Mouse (Mus musculus): ENCODE measurements around the gene Myef2. TPM values are rescaled to one million over a fixed set of nuclear protein-coding genes. Genes with fewer than 3 reads are reported as not detected.
A peak's percentile ranks its signal among the peaks of the same experiment; 100 is the strongest.
"Not testable (repeated sequence)": the region's sequence is repeated elsewhere in the genome, so short reads cannot be mapped to it uniquely, and the experiment has no call there.

Myef2 gene
- polyA plus RNA-seq, 1 experiment from 2014 or later = 126 TPM

GRCm38 (mm10) chr2:125134113-125134512 lies 10.7 kb upstream of the Myef2 start:
- no peak overlapping the region for H3K4me3 ChIP-seq (ENCODE audit: low read depth, low read length)
- H3K9me3 ChIP-seq (ENCODE audit: control insufficient read depth, low read depth, low read length) = no peaks in the 10 kb centered on the region
- H3K4me1 ChIP-seq (ENCODE audit: control insufficient read depth, insufficient read depth, low read length) = 0 out of 2 replicates have a peak, but pooled peaks cover 3% of the 10 kb centered on the region
- H3K4me2 ChIP-seq (replicated peaks; ENCODE audit: low read depth, low read length) = no peak overlapping the region
- 45% methylated on average over 4 of the region's 4 CpGs for WGBS
- no peak for ATAC-seq (ENCODE audit: insufficient number of reproducible peaks, insufficient read depth, low FRiP score, low read depth)
- H3K9ac ChIP-seq (replicated peaks; ENCODE audit: low read depth, low read length) = no peak overlapping the region
- H3K27ac ChIP-seq (ENCODE audit: low read length) = no peak overlapping the region
- H3K36me3 ChIP-seq (ENCODE audit: control insufficient read depth, insufficient read depth, low read length) = no peaks in the 10 kb centered on the region
- H3K27me3 ChIP-seq (ENCODE audit: control insufficient read depth, insufficient read depth, low read length) = no peaks in the 10 kb centered on the region

GRCm38 (mm10) chr2:125126792-125127191 lies 3.3 kb upstream of the Myef2 start:
- peaks cover 4% of the 10 kb centered on the region; the same call in 1 of the 2 replicates for H3K4me1 ChIP-seq (ENCODE audit: control insufficient read depth, insufficient read depth, low read length)
- no peaks in the 10 kb centered on the region for H3K36me3 ChIP-seq (ENCODE audit: control insufficient read depth, insufficient read depth, low read length)
- H3K9ac ChIP-seq (replicated peaks; ENCODE audit: low read depth, low read length) = no peak overlapping the region
- H3K4me2 ChIP-seq (replicated peaks; ENCODE audit: low read depth, low read length) = no peak overlapping the region
- no peak for ATAC-seq (ENCODE audit: insufficient number of reproducible peaks, insufficient read depth, low FRiP score, low read depth)
- no peaks in the 10 kb centered on the region for H3K27me3 ChIP-seq (ENCODE audit: control insufficient read depth, insufficient read depth, low read length)
- no peaks in the 10 kb centered on the region for H3K9me3 ChIP-seq (ENCODE audit: control insufficient read depth, low read depth, low read length)
- H3K27ac ChIP-seq (ENCODE audit: low read length) = no peak overlapping the region
- 81% methylated on average over 3 of the region's 3 CpGs for WGBS
- no peak overlapping the region for H3K4me3 ChIP-seq (ENCODE audit: low read depth, low read length)

- WGBS = 39% methylated on average over 4 of the region's 4 CpGs
- H3K27me3 ChIP-seq (ENCODE audit: control insufficient read depth, insufficient read depth, low read length) = no peaks in the 10 kb centered on the region
- no peaks in the 10 kb centered on the region for H3K9me3 ChIP-seq (ENCODE audit: control insufficient read depth, low read depth, low read length)
- no peak for ATAC-seq (ENCODE audit: insufficient number of reproducible peaks, insufficient read depth, low FRiP score, low read depth)
- no peak overlapping the region for H3K27ac ChIP-seq (ENCODE audit: low read length)
- peaks cover 11% of the 10 kb centered on the region; the same call in 1 of the 2 replicates for H3K4me1 ChIP-seq (ENCODE audit: control insufficient read depth, insufficient read depth, low read length)
- H3K9ac ChIP-seq (replicated peaks; ENCODE audit: low read depth, low read length) = no peak overlapping the region
- no peak overlapping the region for H3K4me2 ChIP-seq (replicated peaks; ENCODE audit: low read depth, low read length)
- no peak overlapping the region for H3K4me3 ChIP-seq (ENCODE audit: low read depth, low read length)
- H3K36me3 ChIP-seq (ENCODE audit: control insufficient read depth, insufficient read depth, low read length) = no peaks in the 10 kb centered on the region
Observed at GRCm38 (mm10) chr2:125125824-125126223, 2.4 kb upstream of the Myef2 start.

GRCm38 (mm10) chr2:125122624-125123476 lies 611 bp downstream of the Myef2 start:
- Histone ChIP-seq H3K9me3 (ENCODE audit: control insufficient read depth, low read depth, low read length) (no peaks in the 10 kb centered on the region), H3K27me3 (ENCODE audit: control insufficient read depth, insufficient read depth, low read length) (no peaks in the 10 kb centered on the region), H3K4me1 (ENCODE audit: control insufficient read depth, insufficient read depth, low read length) (peaks cover 12% of the 10 kb centered on the region; the same call in 1 of the 2 replicates), H3K36me3 (ENCODE audit: control insufficient read depth, insufficient read depth, low read length) (no peaks in the 10 kb centered on the region), H3K27ac (ENCODE audit: low read length) (peak overlapping the region; percentile 85), H3K4me3 (ENCODE audit: low read depth, low read length) (peak overlapping the region; percentile 63), H3K9ac (replicated peaks; ENCODE audit: low read depth, low read length) (peak overlapping the region; percentile 89), H3K4me2 (replicated peaks; ENCODE audit: low read depth, low read length) (peak overlapping the region; percentile 60)
- WGBS = under 1% methylated on average over 49 of the region's 59 CpGs
- peak; percentile 76 for ATAC-seq (ENCODE audit: insufficient number of reproducible peaks, insufficient read depth, low FRiP score, low read depth)

- H3K9ac ChIP-seq (replicated peaks; ENCODE audit: low read depth, low read length) = peak overlapping the region; percentile 89
- H3K27ac ChIP-seq (ENCODE audit: low read length) = peak overlapping the region; percentile 85
- H3K4me3 ChIP-seq (ENCODE audit: low read depth, low read length) = peak overlapping the region; percentile 63
- H3K27me3 ChIP-seq (ENCODE audit: control insufficient read depth, insufficient read depth, low read length) = no peaks in the 10 kb centered on the region
- peak overlapping the region; percentile 60 for H3K4me2 ChIP-seq (replicated peaks; ENCODE audit: low read depth, low read length)
- H3K36me3 ChIP-seq (ENCODE audit: control insufficient read depth, insufficient read depth, low read length) = no peaks in the 10 kb centered on the region
- no peaks in the 10 kb centered on the region for H3K9me3 ChIP-seq (ENCODE audit: control insufficient read depth, low read depth, low read length)
- peaks cover 12% of the 10 kb centered on the region; the same call in 1 of the 2 replicates for H3K4me1 ChIP-seq (ENCODE audit: control insufficient read depth, insufficient read depth, low read length)
- 5% methylated on average over 4 of the region's 4 CpGs for WGBS
- ATAC-seq (ENCODE audit: insufficient number of reproducible peaks, insufficient read depth, low FRiP score, low read depth) = no peak
Observed at GRCm38 (mm10) chr2:125122288-125122623, 1.2 kb downstream of the Myef2 start.

GRCm38 (mm10) chr2:125119381-125120110 lies 3.9 kb downstream of the Myef2 start:
- Histone ChIP-seq H3K4me2 (replicated peaks; ENCODE audit: low read depth, low read length) (no peak overlapping the region), H3K9ac (replicated peaks; ENCODE audit: low read depth, low read length) (no peak overlapping the region), H3K9me3 (ENCODE audit: control insufficient read depth, low read depth, low read length) (no peaks in the 10 kb centered on the region), H3K4me3 (ENCODE audit: low read depth, low read length) (no peak overlapping the region), H3K27ac (ENCODE audit: low read length) (no peak overlapping the region), H3K4me1 (ENCODE audit: control insufficient read depth, insufficient read depth, low read length) (peaks cover 12% of the 10 kb centered on the region; the same call in 1 of the 2 replicates), H3K36me3 (ENCODE audit: control insufficient read depth, insufficient read depth, low read length) (peaks cover 9% of the 10 kb centered on the region), H3K27me3 (ENCODE audit: control insufficient read depth, insufficient read depth, low read length) (no peaks in the 10 kb centered on the region)
- ATAC-seq (ENCODE audit: insufficient number of reproducible peaks, insufficient read depth, low FRiP score, low read depth) = no peak
- WGBS = 87% methylated on average over 6 of the region's 6 CpGs

GRCm38 (mm10) chr2:125106536-125106935 lies 16.9 kb downstream of the Myef2 start:
- not testable (repeated sequence) for H3K4me3 ChIP-seq (ENCODE audit: low read depth, low read length); H3K27ac ChIP-seq (ENCODE audit: low read length); ATAC-seq (ENCODE audit: insufficient number of reproducible peaks, insufficient read depth, low FRiP score, low read depth); H3K4me1 ChIP-seq (ENCODE audit: control insufficient read depth, insufficient read depth, low read length); H3K9ac ChIP-seq (replicated peaks; ENCODE audit: low read depth, low read length); H3K9me3 ChIP-seq (ENCODE audit: control insufficient read depth, low read depth, low read length); H3K4me2 ChIP-seq (replicated peaks; ENCODE audit: low read depth, low read length); H3K27me3 ChIP-seq (ENCODE audit: control insufficient read depth, insufficient read depth, low read length)
- peaks cover 14% of the 10 kb centered on the region for H3K36me3 ChIP-seq (ENCODE audit: control insufficient read depth, insufficient read depth, low read length)
- 97% methylated on average over 4 of the region's 4 CpGs for WGBS

GRCm38 (mm10) chr2:125104491-125104890 lies 19.0 kb downstream of the Myef2 start:
- H3K4me3 ChIP-seq (ENCODE audit: low read depth, low read length); ATAC-seq (ENCODE audit: insufficient number of reproducible peaks, insufficient read depth, low FRiP score, low read depth); H3K27me3 ChIP-seq (ENCODE audit: control insufficient read depth, insufficient read depth, low read length); H3K4me2 ChIP-seq (replicated peaks; ENCODE audit: low read depth, low read length); H3K4me1 ChIP-seq (ENCODE audit: control insufficient read depth, insufficient read depth, low read length); H3K27ac ChIP-seq (ENCODE audit: low read length); H3K9me3 ChIP-seq (ENCODE audit: control insufficient read depth, low read depth, low read length); H3K9ac ChIP-seq (replicated peaks; ENCODE audit: low read depth, low read length): not testable (repeated sequence)
- WGBS = 98% methylated on average over 13 of the region's 13 CpGs
- peaks cover 19% of the 10 kb centered on the region for H3K36me3 ChIP-seq (ENCODE audit: control insufficient read depth, insufficient read depth, low read length)
